Mouse (Mus musculus) forebrain, postnatal 0 days (tissue): ENCODE results near the gene Map4. TPM values are rescaled to one million over a fixed set of nuclear protein-coding genes. Genes with fewer than 3 reads are reported as not detected.
A peak's percentile ranks its signal among the peaks of the same experiment; 100 is the strongest.

ENCODE experiments used
- ATAC-seq: fragments of 200-750 bp; cut with Nextera tagmentation; 2 replicates; pipeline ENCODE4 v1.8.0; 2017; ENCODE audit warnings: mild to moderate bottlenecking, moderate library complexity
- DNase-seq: peaks from one replicate; pipeline ENCODE4 v3.0.0-alpha.2; 2015
- H3K27ac ChIP-seq: fragments of 300-500 bp; sonication (generic); 2 replicates; pipeline ENCODE4 v1.5.1; 2014; ENCODE audit warnings: low read depth, mild to moderate bottlenecking, antibody characterized with exemption, low read length, moderate library complexity, mixed read lengths
- H3K27me3 ChIP-seq: fragments of 300-500 bp; sonication (generic); 2 replicates; pipeline ENCODE4 v1.6.1; 2014; ENCODE audit warnings: mild to moderate bottlenecking, low read length, mixed read lengths; ENCODE audit not compliant: insufficient read depth
- H3K36me3 ChIP-seq: fragments of 300-500 bp; sonication (generic); 2 replicates; pipeline ENCODE4 v1.6.1; 2014; ENCODE audit warnings: mild to moderate bottlenecking, moderate library complexity; ENCODE audit not compliant: insufficient read depth
- H3K4me1 ChIP-seq: fragments of 300-500 bp; sonication (generic); 2 replicates; pipeline ENCODE4 v1.6.1; 2014; ENCODE audit warnings: antibody characterized with exemption; ENCODE audit not compliant: insufficient read depth
- H3K4me2 ChIP-seq: fragments of 300-500 bp; sonication (generic); 2 replicates; pipeline ENCODE4 v1.6.1; 2014; ENCODE audit warnings: low read depth, mild to moderate bottlenecking, moderate library complexity
- H3K4me3 ChIP-seq: fragments of 300-500 bp; sonication (generic); 2 replicates; pipeline ENCODE4 v1.5.1; 2014; ENCODE audit warnings: low read depth, low read length, mixed read lengths
- H3K9ac ChIP-seq: fragments of 300-500 bp; sonication (generic); 2 replicates; pipeline ENCODE4 v1.6.1; 2014; ENCODE audit warnings: mild to moderate bottlenecking
- H3K9me3 ChIP-seq: fragments of 300-500 bp; sonication (generic); 2 replicates; pipeline ENCODE4 v1.6.1; 2016; ENCODE audit warnings: low read length
- CTCF ChIP-seq: sonication (generic); IDR thresholded peaks from 2 replicates; pipeline ENCODE4 v1.5.1; 2016; ENCODE audit warnings: antibody characterized with exemption, control low read depth, low read depth
- WGBS: fragments of 180-500 bp; shearing (Covaris S2); extraction: QIAGEN DNeasy Blood & Tissue Kit; methylation state at CpG from one replicate; pipeline ENCODE4 v1.1.7; 2014; 5-methylcytosine and 5-hydroxymethylcytosine counted together
- polyA plus RNA-seq: library from polyadenylated mRNA; unstranded; fragments of >200 nt; fragmentation: Nextera tagmentation; extraction: Ambion mirVana; gene quantifications from 2 replicates; pipeline ENCODE4 v1.2.1, GENCODE M21; 2015
- total RNA-seq: library from RNA; depleted of rRNA; stranded (reverse); fragments of >200 nt; gene quantifications from 2 replicates; pipeline ENCODE4 v1.2.3, GENCODE M21; 2014; rRNA removed

Gene Map4
- total RNA-seq (226 and 237 TPM in 2 replicates), polyA plus RNA-seq (158 and 201 TPM in 2 replicates)

GRCm38 (mm10) chr9:109931257-109932171, at the start of gene Map4:
Map4 (plus strand) TSS chr9:109931460.
- Histone ChIP-seq H3K27ac (peak within 1 kb of the TSS; percentile 94), H3K36me3 (no peaks in the 10 kb centered on the region), H3K9ac (peak within 1 kb of the TSS; percentile 69), H3K4me1 (peaks cover 5% of the 10 kb centered on the region; the same call in 1 of the 2 replicates), H3K9me3 (no peaks in the 10 kb centered on the region), H3K27me3 (no peaks in the 10 kb centered on the region), H3K4me3 (peak within 1 kb of the TSS; percentile 67), H3K4me2 (peak within 1 kb of the TSS; percentile 63)
- under 1% methylated on average over 74 of the region's 94 CpGs for WGBS
- ATAC-seq: peak; percentile 98
- peak; percentile 98 for DNase-seq
- TF ChIP-seq CTCF: no peak

DNA sequence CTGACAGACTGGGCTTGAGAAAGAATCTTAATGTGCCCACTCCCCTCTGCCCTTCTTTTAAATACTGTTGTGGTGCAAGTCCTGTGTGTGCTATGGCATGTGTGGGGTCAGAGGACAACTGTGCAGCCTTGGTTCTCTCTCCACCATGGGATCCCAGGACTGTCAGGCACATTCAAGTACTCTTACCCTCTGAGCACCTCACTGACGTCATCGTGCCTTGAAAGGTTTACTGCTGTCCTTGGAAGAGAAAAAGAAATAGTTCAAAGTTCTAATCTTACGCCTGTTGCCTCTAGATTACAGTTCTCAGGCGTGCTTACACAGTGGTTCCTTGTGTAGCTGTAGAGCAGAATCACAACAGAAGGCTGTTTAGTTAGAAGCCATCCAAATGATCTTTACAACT, 45.0 kb upstream of the Map4 start:
- H3K36me3 ChIP-seq: peaks cover 90% of the 10 kb centered on the region

GRCm38 (mm10) chr9:109887321-109887720, 43.9 kb upstream of the Map4 start:
- Histone ChIP-seq H3K27me3 (no peaks in the 10 kb centered on the region), H3K4me1 (no peaks in the 10 kb centered on the region), H3K9ac (no peak overlapping the region), H3K27ac (no peak overlapping the region), H3K9me3 (no peaks in the 10 kb centered on the region), H3K4me3 (no peak overlapping the region), H3K4me2 (no peak overlapping the region), H3K36me3 (peaks cover 92% of the 10 kb centered on the region)
- TF ChIP-seq CTCF: no peak
- WGBS: 91% methylated on average over 5 of the region's 5 CpGs
- DNase-seq (no peak), ATAC-seq (no peak)

More for the DNA sequence above, 45.0 kb upstream of the Map4 start:
- no peak for ATAC-seq
- Histone ChIP-seq H3K4me2 (no peak overlapping the region), H3K9ac (no peak overlapping the region), H3K4me1 (no peaks in the 10 kb centered on the region), H3K27ac (no peak overlapping the region), H3K9me3 (no peaks in the 10 kb centered on the region), H3K27me3 (no peaks in the 10 kb centered on the region), H3K4me3 (no peak overlapping the region)
- 84% methylated on average over 4 of the region's 4 CpGs for WGBS
- TF ChIP-seq CTCF: no peak
- DNase-seq: no peak

GRCm38 (mm10) chr9:109891501-109891900, 39.8 kb upstream of the Map4 start:
- TF ChIP-seq CTCF: no peak

GRCm38 (mm10) chr9:109892651-109893250, 38.5 kb upstream of the Map4 start:
- peak; percentile 86 for DNase-seq
- no peak overlapping the region for H3K4me3 ChIP-seq
- peaks cover 47% of the 10 kb centered on the region for H3K36me3 ChIP-seq
- ATAC-seq: peak; percentile 66
- H3K4me2 ChIP-seq: no peak overlapping the region
- 69% methylated on average over 5 of the region's 5 CpGs for WGBS
- H3K4me1 ChIP-seq: no peaks in the 10 kb centered on the region
- H3K9ac ChIP-seq: no peak overlapping the region
- H3K27ac ChIP-seq: no peak overlapping the region
- no peaks in the 10 kb centered on the region for H3K9me3 ChIP-seq
- H3K27me3 ChIP-seq: no peaks in the 10 kb centered on the region
- peak; percentile 84 for TF ChIP-seq CTCF

More at GRCm38 (mm10) chr9:109891501-109891900, 39.8 kb upstream of the Map4 start:
- DNase-seq (no peak), ATAC-seq (no peak)
- Histone ChIP-seq H3K9me3 (no peaks in the 10 kb centered on the region), H3K27ac (no peak overlapping the region), H3K4me3 (no peak overlapping the region), H3K36me3 (peaks cover 59% of the 10 kb centered on the region), H3K4me1 (no peaks in the 10 kb centered on the region), H3K27me3 (no peaks in the 10 kb centered on the region), H3K9ac (no peak overlapping the region), H3K4me2 (no peak overlapping the region)
- 90% methylated on average over 8 of the region's 8 CpGs for WGBS

DNA sequence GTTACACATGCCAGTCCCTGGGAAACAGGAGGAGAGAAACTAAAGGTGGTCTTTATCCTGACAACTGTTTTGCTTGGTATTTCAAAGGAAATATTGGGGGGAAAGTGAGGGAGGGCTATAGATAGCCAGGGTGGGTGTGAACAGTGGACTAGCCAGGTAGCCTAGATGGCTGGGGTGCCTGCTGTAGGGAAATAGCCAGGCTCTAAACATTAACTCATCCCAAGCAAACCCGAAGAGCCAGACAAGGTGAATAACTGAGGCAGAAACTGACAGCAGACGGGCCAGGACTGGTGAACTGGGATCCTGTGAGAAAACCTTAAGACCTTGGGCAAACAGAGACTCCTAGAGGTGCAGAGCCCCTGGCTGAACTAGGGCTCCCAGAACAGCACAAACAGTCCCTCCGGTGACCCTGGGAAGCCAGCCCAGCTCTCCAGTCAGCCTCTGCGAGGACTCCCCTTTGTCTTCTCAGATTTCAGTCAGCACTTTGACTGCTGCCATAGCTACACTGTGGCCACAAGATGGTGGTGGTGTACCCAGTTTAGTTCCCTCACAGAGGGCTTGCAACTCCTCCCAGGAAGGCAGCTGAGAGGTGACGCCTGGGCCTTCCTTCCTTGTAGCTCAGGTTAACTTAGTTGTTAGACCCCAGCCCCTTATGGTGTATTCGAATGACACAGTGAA, 36.7 kb upstream of the Map4 start:
- Histone ChIP-seq H3K9ac (no peak overlapping the region), H3K9me3 (no peaks in the 10 kb centered on the region), H3K4me1 (no peaks in the 10 kb centered on the region), H3K36me3 (peaks cover 31% of the 10 kb centered on the region), H3K4me3 (no peak overlapping the region), H3K27ac (peak overlapping the region; percentile 54), H3K27me3 (no peaks in the 10 kb centered on the region), H3K4me2 (no peak overlapping the region)
- peak; percentile 95 for TF ChIP-seq CTCF
- ATAC-seq: peak; percentile 96
- 36% methylated on average over 6 of the region's 6 CpGs for WGBS
- peak; percentile 90 for DNase-seq

DNA sequence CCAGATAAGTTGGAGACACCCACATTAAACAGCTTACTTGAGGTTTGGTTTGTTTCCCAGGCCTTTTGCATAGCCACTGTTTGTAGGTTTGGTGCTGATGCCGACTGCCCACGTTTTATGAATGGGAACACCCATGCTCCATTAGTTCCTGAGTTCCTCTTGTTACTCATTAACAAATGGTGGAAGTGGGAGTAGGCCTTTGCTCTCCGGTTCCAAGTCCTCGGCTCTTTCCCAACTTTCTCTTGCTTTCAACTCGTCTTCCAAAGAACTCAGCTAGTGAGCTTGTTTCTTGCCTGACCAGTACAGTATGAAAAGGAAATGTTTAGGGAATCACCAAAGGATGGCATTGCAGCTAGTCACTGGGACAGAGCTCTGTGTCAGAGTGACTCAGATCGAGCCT, 35.7 kb upstream of the Map4 start:
- no peak overlapping the region for H3K4me3 ChIP-seq
- no peak overlapping the region for H3K9ac ChIP-seq
- DNase-seq (no peak), ATAC-seq (no peak)
- TF ChIP-seq CTCF: no peak
- H3K4me1 ChIP-seq: no peaks in the 10 kb centered on the region
- H3K27ac ChIP-seq: no peak overlapping the region
- H3K27me3 ChIP-seq: no peaks in the 10 kb centered on the region
- WGBS: 73% methylated on average over 6 of the region's 6 CpGs
- no peaks in the 10 kb centered on the region for H3K9me3 ChIP-seq
- peaks cover 22% of the 10 kb centered on the region for H3K36me3 ChIP-seq
- no peak overlapping the region for H3K4me2 ChIP-seq
